Mouse (Mus musculus) lung, postnatal 0 days (tissue): ENCODE measurements around the gene Cryaa.

Experiments used
- CTCF ChIP-seq: IDR thresholded peaks from 2 replicates; pipeline ENCODE4 v1.5.1; 2016; ENCODE audit warnings: antibody characterized with exemption, mild to moderate bottlenecking
- EP300 ChIP-seq: IDR thresholded peaks from 2 replicates; pipeline ENCODE4 v1.6.1; 2016; ENCODE audit warnings: antibody characterized with exemption, mild to moderate bottlenecking, control low read depth

DNA sequence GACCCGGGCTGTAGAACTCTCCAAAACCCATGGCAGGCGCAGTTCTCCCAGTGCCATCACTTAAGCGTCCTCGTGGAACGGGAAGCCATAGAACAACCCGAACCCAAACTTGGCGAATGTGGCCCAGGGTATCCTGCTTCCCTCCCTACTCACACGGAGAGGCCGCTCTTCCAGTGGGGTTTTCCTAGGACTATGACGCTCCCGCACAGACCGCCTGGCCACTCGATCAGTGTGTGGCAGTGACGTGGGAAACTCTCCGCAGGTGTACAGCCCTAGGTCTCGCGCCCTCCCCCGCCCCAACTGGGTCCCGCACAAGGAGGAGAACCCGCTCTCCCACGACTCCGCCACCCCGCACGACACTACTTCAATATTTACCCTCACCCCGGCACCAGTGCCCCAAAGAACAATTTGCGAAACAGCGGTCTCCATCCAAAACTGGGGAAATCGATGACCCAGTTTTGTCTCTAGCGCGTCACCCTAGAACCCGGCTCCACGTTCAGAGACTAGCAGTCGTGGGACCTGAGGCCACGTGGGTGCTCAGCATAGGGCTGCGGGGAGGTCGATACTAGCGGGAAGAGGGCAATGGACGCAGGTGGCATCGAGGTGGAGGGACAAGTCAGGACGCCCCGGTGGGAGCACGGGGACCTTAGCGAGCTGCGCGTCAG lies 41.2 kb upstream of the Cryaa start:
- no peak for TF ChIP-seq CTCF
- TF ChIP-seq EP300, result no peak
